Mouse (Mus musculus): Measurements from ENCODE around the gene Bmpr1b.

GRCm38 (mm10) chr3:142104027-142104805 lies 65.0 kb downstream of the Bmpr1b start:
- TF ChIP-seq CTCF (IDR thresholded peaks at IDR 0.05; ENCODE audit: control insufficient read depth, insufficient read depth, low read length) = no peak
- no peak for TF ChIP-seq POLR2A (IDR thresholded peaks at IDR 0.05; ENCODE audit: borderline replicate concordance, control insufficient read depth, low read depth, low read length)
